Mouse (Mus musculus) gastrocnemius, postnatal 10 days (tissue): Measurements from ENCODE around the gene Atp5c1. TPM values are rescaled to one million over a fixed set of nuclear protein-coding genes. Genes with fewer than 3 reads are reported as not detected.

Experiments
- DNase-seq: peaks from one replicate; pipeline ENCODE4 v3.0.0; 2021; ENCODE audit warnings: mixed read lengths
- total RNA-seq, 2 experiments: library from RNA; stranded (reverse); gene quantifications; 2 replicates each; pipeline ENCODE4 v1.2.3; 2021

The Atp5c1 gene
- total RNA-seq, 2 experiments from 2014 or later = 647 to 734 TPM

DNA sequence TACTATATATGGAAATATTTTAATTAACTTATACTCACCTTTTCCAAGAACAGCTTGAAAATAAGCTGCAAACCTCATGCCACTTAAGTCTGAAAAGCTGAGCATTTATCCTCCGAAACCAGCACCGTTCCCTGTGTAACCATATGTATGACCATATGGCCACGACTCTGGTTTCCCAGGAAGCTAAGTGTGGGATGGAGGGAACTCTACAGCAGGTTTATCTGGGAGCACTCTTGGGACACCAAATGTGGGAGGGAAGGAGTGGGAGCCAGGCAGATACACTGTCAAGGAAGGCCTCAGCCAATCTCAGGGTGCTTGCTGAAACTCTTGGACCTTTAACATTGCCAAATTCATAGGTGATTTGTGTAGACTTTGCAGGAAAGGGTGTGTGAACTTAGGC is 29.4 kb downstream of the Atp5c1 start:
- no peak for DNase-seq

DNA sequence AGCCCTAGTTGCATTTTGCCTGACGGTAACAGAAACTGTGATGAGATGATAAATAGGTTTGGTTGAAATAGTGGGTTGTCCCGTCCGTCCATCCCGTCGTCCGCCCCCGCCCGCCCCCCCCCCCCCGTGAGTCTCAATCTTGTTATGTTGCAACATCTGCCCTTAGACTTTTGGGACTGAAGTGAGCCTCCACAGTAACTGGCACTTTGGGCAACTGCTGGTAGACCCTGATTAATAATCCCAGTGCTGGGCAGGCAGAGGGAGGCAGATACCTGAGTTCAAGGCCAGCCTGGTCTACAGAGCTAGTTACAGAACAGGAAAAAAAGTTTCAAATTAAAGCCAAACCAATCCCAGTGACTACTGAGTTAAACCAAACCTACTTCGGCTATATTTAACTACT is 30.9 kb downstream of the Atp5c1 start:
- DNase-seq = no peak

DNA sequence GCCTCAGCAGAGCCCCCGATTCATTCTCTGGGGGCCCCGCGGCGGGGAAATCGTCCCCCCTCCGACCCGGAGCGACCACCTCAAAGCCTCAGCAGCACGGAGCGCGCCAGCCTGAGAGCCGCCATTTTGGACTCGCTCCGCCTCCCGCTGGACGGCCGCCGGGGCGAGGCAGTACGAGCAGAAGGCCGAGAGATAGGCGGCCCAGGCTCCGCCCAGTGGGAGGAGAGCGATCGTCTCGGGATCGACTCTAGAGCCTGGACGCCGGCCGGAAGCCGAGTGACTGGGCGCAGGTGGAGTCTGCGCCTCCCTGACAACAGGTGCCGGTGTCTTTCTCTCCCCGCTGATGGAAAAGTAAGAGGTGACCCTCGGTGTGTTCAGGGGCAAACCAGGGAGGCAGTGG is 31.8 kb downstream of the Atp5c1 start, which contains the start of gene Taf3:
Gene Taf3 (minus strand): TSS at position 136 of the 400 bp plus-strand sequence.
- peak; percentile 96 for DNase-seq

DNA sequence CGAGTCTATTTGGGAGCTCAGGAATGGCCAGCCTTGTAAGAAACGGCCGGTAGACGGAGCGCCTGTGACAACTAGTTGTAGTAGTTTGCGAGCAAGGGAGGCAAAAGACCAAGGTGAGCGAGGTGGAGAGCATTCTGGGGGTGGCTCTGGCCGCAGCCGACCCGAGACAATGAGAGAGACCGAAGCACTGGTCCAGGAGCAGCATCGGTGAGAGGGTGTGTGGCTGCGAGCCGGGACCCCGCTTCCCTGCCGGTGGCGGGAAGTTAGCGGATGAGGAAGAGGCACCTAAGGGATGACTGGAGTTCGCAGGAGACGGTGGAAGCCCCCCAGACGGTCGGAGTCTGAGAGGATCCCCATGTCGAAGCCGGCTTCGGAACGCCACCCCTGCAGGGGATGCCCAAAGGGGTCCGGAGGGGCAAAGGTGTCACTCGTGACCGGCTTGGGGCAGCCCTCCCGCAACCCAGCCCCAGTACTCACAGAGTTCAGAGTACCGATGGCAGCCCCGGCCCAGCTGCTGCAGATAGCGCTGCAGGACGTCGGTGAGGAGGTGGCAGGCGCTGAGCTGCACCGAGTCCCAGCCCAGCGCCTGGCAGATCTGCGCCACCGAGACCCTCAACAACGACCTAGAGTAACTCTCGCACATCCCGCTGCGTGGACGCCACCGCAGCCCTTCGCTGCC is 32.4 kb downstream of the Atp5c1 start:
- DNase-seq = peak; percentile 24

DNA sequence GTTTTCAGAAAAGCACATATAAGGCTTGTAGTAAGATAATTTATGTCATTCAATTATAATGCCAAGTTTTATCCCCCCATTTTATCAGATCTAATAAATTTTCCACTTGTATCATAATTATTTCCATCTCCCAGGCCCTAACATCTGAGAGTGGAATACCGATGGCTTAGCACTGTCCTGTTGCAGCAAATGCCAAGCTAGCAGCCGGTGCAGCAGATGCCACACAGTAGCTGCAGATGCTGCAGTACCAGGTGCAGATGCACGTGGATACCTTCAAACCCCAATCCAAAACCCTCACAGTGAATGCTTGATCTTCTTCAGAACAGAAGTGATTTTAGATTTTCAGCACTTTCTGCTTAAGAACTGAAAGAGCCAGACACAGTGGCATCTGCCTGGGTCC is 45.3 kb downstream of the Atp5c1 start:
- DNase-seq = no peak

DNA sequence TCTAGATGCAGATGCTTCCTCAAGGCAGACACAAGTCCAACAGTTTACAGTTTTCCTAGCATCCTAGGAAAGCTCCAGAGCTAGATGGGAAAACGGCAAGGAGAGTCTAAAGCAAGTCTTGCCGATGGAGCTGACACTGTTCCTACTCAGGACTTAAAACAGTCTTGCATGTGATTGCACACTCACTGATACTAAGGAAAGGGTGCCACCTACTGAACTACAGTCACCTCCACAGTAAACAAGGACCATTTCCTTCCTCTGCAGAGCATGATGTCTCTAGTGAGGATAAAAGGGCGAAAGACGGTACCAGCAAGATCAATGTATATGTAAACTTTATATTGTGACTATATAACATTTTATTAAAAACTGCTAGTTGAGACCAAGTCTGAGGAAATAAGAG is 46.6 kb downstream of the Atp5c1 start:
- DNase-seq = no peak

DNA sequence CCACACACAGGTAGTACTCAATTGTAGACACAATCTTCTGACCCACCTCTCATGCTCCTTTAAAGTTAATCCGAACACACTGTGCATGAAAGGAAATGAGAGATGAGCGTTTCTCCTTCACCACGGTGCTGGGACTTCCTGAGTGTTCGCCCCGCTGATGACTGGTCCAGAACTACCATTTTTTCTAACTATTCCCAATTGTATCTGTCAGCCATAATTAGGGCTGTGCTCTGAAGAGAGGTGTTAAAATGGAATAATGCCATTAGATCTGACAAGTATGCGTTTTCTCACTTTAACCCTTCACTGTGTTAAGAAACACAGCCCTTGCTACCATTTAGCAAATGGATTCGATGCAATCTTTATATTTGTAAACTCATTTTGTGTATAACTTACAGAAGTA is 50.6 kb downstream of the Atp5c1 start:
- DNase-seq = no peak

DNA sequence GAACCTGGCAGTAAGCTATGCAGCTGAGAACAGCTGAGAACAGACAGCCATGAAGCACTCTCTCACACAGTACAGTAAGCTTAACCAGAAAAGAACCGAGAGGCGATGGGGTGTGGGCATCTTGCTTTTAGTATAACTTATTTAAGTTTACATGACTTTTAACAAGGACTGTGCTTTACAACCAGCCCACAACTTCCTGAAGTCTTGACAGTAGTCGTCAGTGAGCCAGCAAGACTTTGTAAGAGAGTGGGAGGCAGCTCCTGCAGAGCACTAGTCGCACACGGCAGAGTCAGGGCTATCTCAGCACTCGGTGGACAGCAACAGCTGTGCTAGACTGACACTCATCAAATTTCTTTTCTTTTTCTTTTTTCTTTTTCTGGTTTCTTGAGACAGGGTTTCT is 56.0 kb downstream of the Atp5c1 start:
- DNase-seq = no peak

DNA sequence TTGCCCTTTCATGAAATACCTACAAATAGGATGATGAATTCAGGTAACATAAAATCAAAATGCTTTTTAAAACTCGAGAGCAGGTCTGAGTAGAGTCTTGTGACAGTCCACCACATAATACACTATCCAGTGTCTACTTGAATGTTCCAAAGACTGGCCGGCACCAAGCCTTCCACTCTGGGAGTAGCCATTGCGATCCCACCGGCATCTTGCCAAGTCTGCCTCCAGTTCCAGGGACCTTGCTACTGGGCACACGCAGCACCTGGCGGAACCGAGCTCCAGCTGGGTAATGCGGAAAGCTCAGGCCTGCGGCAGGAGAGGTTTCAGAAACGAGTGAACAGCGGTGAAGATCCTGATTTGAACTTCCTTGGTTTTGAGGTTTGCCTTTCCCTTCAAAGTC is 59.0 kb downstream of the Atp5c1 start:
- DNase-seq = peak; percentile 25

DNA sequence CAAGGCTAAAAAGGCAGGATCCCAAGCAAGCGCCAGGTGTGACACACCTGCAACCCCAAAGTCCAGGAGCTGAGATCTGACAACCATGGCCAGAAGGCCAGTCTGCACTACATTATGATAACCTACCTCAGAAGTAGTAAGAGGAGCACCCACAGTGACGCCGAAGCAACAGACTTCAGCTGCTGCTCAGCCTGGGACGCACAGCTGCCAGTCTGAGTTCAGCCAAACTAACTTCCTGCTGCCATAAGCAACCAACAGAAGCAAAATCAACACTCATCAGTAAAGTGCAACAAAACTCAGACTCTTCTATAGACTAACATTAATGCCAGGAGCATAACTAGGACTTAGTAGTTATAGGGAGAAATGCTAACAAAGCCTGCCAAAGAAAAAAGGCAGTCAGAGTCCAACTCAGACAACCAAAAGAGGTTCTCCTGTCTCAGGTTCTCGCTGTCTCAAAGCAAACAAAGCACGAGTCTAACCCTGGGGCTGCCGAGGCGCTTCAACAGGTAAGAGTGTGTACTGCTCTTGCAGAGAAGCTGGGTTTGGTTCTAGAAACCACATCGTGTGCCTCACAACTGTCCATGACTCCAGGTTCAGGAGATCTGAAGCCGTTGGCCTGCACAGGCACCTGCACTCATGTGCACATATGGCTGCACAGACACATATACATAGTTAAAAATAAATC is 65.2 kb downstream of the Atp5c1 start:
- DNase-seq = no peak

DNA sequence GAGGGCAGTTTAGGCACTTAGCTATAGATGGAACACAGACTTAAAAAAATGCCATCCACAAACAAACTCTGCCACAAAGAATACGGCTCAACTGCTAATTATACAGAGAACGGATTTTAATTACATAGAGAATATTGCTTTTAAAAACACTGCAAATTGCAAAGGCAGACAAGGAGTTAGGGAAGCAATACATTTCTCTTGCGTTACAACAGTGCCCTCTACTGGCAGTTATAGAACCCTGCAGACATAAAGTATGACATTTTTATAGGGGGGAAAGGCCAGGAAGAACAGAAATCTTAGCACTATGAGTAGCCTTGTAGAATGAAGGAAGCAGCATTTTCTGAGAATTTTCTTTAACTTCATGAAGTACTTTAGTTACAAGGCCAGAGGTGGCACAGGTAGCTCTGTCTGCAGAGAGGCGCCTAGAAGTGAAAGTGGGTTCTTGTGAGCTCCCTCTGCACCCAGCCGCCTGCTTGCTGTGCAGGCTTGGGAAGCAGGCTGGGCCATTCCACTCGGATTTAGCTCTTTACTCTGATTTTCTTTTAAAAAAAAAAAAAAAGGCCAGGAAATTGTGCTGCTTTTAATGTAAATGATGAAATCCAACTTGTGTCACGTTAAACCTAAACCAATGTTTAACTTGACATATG is 69.9 kb downstream of the Atp5c1 start:
- DNase-seq = no peak

DNA sequence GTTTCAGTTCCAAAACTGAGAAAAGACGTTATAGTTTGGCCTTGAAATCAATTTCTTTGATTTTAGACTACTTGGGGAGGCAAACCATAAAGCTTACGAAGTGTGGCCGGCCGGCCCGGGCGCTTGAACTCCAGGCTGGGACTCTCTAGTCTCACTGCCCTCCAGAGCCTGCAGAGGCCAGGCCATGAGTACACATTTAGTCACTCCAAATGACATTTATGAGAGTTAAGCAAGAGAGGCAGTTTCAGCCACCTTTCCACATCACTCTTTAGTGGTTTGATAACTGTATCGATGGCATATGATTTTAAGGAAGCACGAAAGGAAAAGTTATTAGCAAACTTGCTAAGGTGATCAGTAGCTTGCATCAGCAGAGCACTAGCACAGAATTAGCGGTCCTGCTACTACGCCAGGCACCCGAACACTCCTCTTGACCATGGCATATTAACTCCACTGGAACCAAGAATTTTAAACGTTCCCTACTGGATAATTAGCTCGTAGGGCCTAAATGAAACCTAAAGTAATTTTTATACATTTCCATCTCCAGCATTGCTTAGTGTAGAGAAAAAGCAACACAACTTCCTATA is 70.5 kb downstream of the Atp5c1 start:
- DNase-seq = no peak

DNA sequence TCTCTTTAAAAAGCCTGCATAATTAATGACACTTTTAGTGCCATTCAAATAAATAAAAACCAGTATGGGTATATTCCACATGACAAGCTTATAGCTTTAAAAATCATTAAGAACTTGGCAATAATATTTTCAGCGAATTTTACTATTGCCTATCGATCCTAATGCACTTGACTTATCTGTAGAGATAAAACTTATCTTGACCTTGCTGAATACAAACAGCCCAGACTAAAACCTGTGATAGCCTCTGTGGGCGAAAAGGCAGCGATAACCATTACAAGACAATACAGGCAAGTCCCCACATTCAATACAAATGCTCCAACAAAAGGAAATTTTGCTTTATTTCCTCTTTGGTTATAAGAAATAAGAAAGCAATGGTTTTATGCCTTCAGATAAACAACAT is 71.7 kb downstream of the Atp5c1 start:
- DNase-seq = no peak

Other genes with a start within 250 kb of the Atp5c1 start
- not detected for gene 4930412O13Rik, start 199.3 kb downstream of the Atp5c1 start, total RNA-seq
- gene 9230102O04Rik, start 191.0 kb downstream of the Atp5c1 start, total RNA-seq = not detected
- under 1 TPM; 0.19 to 0.23 TPM for gene Gata3, start 190.5 kb downstream of the Atp5c1 start, total RNA-seq
- 1 to 10 TPM; 7.4 to 7.6 TPM for gene Taf3, start 31.9 kb downstream of the Atp5c1 start, total RNA-seq
- gene Kin, start 83 bp upstream of the Atp5c1 start, total RNA-seq = 1 to 10 TPM; 6.4 to 9.5 TPM
- gene Itih2, start 50.9 kb upstream of the Atp5c1 start, total RNA-seq = 1 to 10 TPM in 1 of 2 experiments, under 1 TPM in 1; 0.40 to 1.5 TPM
- 10 to 100 TPM; 65.9 to 76.6 TPM for gene Itih5, start 73.1 kb upstream of the Atp5c1 start, total RNA-seq